Mouse (Mus musculus) liver, embryonic 12.5 days (tissue): Measurements from ENCODE around the gene Cmtr1. TPM values are rescaled to one million over a fixed set of nuclear protein-coding genes. Genes with fewer than 3 reads are reported as not detected.
"Not testable (repeated sequence)": the region's sequence is repeated elsewhere in the genome, so short reads cannot be mapped to it uniquely, and the experiment has no call there.

Source experiments
- ATAC-seq: fragments of 200-750 bp; cut with Nextera tagmentation; 2 replicates; pipeline ENCODE4 v1.8.0; 2017; ENCODE audit warnings: moderate number of reproducible peaks, mild to moderate bottlenecking, moderate library complexity
- H3K27ac ChIP-seq: fragments of 300-500 bp; sonication (generic); 2 replicates; pipeline ENCODE4 v1.5.1; 2016; ENCODE audit warnings: mild to moderate bottlenecking
- H3K27me3 ChIP-seq: fragments of 300-500 bp; sonication (generic); replicated peaks from 2 replicates; pipeline ENCODE4 v1.6.1; 2016; ENCODE audit warnings: mild to moderate bottlenecking, moderate library complexity
- H3K36me3 ChIP-seq: fragments of 300-500 bp; sonication (generic); 2 replicates; pipeline ENCODE4 v1.6.1; 2016; ENCODE audit warnings: mild to moderate bottlenecking, moderate library complexity
- H3K4me1 ChIP-seq: fragments of 300-500 bp; sonication (generic); 2 replicates; pipeline ENCODE4 v1.6.1; 2016
- H3K4me2 ChIP-seq: fragments of 300-500 bp; sonication (generic); 2 replicates; pipeline ENCODE4 v1.6.1; 2016; ENCODE audit warnings: mild to moderate bottlenecking, moderate library complexity
- H3K4me3 ChIP-seq: fragments of 300-500 bp; sonication (generic); 2 replicates; pipeline ENCODE4 v1.5.1; 2016; ENCODE audit warnings: mild to moderate bottlenecking, moderate library complexity
- H3K9ac ChIP-seq: fragments of 300-500 bp; sonication (generic); 2 replicates; pipeline ENCODE4 v1.6.1; 2016; ENCODE audit warnings: mild to moderate bottlenecking, moderate library complexity
- H3K9me3 ChIP-seq: fragments of 300-500 bp; sonication (generic); replicated peaks from 2 replicates; pipeline ENCODE4 v1.6.1; 2016; ENCODE audit warnings: mild to moderate bottlenecking, moderate library complexity
- WGBS: fragments of 180-500 bp; shearing (Covaris S2); methylation state at CpG from one replicate; pipeline ENCODE4 v1.1.7; 2016; ENCODE audit not compliant: insufficient replicate concordance; 5-methylcytosine and 5-hydroxymethylcytosine counted together
- polyA plus RNA-seq: library from polyadenylated mRNA; unstranded; fragments of >200 nt; fragmentation: Nextera tagmentation; extraction: Ambion mirVana; gene quantifications from 2 replicates; pipeline ENCODE4 v1.2.1, GENCODE M21; 2016

The Cmtr1 gene
- 104 and 106 TPM in 2 replicates for polyA plus RNA-seq

DNA sequence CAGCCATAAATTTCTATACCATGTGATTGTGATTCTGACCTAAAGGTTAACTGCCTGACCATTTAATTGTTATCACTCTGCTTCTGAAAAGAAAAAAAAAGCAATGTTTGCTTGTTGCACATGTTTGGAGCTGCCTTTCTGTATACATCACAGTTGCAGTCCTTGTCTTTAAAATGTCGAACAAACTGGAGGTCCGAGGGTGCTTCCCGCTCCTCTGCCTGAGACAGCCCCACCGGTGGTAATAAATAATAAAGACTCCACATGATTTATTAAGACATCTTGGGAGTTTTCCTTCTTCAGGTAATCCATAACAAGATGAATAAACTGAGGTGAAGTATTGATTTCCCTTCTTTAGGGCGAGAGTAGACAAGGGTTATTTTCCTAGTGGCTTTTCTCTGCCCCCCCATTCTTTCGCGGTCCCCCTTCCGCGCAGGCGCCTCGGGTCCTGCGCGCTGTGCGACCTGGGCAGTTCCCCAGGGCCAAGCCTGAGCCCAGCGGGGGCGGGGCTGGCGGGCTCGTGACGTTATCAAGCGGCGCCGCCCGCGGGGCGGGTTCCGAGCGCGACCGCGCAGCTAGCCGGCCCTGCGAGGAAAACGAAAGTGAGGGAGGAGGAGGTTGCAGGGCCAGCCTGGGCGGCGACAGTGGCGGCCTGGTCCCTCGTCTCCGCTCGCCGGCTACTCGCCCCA lies at the start of gene Cmtr1:
TSS of gene Cmtr1 (plus strand) at position 520 of the 686 bp plus-strand sequence.
- Histone ChIP-seq H3K9me3 (no peaks in the 10 kb centered on the region), H3K27ac (peak within 1 kb of the TSS; percentile 99), H3K36me3 (peaks cover 27% of the 10 kb centered on the region), H3K9ac (peak within 1 kb of the TSS; percentile 99), H3K4me1 (peaks cover 51% of the 10 kb centered on the region), H3K4me2 (peak within 1 kb of the TSS; percentile 86), H3K27me3 (no peaks in the 10 kb centered on the region), H3K4me3 (peak within 1 kb of the TSS; percentile 96)
- whole genome bisulfite sequencing, result under 1% methylated on average over 32 of the region's 41 CpGs
- ATAC-seq, result peak; percentile 90

DNA sequence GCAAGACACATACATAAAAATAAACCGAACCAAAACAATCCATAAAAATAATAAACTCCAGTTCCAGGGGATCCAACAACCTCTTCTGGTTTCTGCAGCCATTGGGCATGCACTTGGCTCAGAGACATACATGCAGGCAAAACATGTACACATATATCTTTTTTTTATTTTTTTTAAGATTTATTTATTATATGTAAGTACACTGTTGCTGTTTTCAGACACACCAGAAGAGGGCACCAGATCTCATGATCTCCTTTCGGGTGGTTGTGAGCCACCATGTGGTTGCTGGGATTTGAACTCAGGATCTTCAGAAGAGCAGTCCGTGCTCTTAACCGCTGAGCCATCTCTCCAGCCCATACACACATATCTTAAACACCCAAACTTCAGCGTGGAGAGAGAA lies 46.9 kb upstream of the Cmtr1 start:
- not testable (repeated sequence) for H3K9me3 ChIP-seq, ATAC-seq, H3K4me3 ChIP-seq, H3K27me3 ChIP-seq, H3K9ac ChIP-seq
- H3K36me3 ChIP-seq, result peaks cover 18% of the 10 kb centered on the region
- 0 out of 2 replicates have a peak overlapping the region, but pooled peaks have one; percentile 95 for H3K27ac ChIP-seq
- 78% methylated on average over 5 of the region's 5 CpGs for WGBS
- peak overlapping the region; percentile 93; the same call in 1 of the 2 replicates for H3K4me2 ChIP-seq
- H3K4me1 ChIP-seq, result peaks cover 35% of the 10 kb centered on the region

DNA sequence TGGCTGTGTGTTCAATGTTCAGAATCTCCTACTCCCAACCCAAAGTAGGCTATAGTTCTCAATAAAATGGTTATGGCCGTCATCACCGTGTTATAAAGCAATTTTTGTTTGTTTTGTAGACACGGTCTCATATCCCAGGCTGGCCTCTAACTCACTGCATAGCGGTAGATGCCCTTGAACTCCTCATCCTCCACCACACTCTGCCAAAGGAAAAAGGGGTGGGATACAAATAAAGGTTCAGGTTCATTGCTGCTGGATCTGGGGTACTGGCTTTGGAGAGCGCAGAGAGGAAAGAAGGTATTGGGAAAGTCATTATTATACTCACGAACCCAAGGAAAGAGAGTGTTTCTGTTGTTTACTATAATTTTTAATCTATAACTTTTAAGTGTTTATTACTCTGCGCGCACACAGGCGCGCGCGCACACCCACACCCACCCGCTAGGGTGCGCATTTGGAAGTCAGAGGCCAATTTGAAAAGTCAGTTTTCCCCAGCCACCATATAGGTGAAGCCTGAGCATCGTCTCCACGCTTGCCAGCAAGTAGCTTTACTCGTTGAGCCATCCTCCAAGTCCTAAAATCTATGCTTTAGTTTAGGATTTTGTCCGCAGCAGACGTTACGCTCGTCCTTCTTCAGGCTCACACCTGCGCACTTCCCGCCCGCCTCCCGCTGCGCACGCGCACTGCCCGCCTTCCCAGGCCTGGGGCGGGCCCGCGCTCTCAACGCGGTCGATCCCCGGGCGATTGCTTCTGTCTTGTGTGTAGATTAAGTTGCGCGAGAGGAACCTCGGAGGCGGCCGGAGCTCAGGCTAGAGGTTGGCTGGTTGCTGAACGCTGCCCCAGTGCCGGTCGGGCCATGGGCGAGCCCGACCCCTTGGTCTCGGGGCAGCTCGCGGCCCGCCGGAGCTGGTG lies 46.0 kb upstream of the Cmtr1 start, which contains the start of the genes Rnf8 and Gm28043:
TSS of gene Rnf8 (plus strand) at position 676 of the 909 bp plus-strand sequence.
TSS of gene Gm28043 (plus strand) at position 762 of the 909 bp plus-strand sequence.
- H3K9ac ChIP-seq, result peak within 1 kb of the TSS; percentile 99
- H3K4me2 ChIP-seq, result peak within 1 kb of the TSS; percentile 93
- peak within 1 kb of the TSS; percentile 95 for H3K27ac ChIP-seq
- H3K4me1 ChIP-seq, result peaks cover 35% of the 10 kb centered on the region
- H3K9me3 ChIP-seq, result no peaks in the 10 kb centered on the region
- WGBS, result 2% methylated on average over 52 of the region's 52 CpGs
- peak; percentile 93 for ATAC-seq
- peaks cover 24% of the 10 kb centered on the region for H3K36me3 ChIP-seq
- no peaks in the 10 kb centered on the region; the same call in 1 of the 2 replicates for H3K27me3 ChIP-seq
- H3K4me3 ChIP-seq, result peak within 1 kb of the TSS; percentile 98

DNA sequence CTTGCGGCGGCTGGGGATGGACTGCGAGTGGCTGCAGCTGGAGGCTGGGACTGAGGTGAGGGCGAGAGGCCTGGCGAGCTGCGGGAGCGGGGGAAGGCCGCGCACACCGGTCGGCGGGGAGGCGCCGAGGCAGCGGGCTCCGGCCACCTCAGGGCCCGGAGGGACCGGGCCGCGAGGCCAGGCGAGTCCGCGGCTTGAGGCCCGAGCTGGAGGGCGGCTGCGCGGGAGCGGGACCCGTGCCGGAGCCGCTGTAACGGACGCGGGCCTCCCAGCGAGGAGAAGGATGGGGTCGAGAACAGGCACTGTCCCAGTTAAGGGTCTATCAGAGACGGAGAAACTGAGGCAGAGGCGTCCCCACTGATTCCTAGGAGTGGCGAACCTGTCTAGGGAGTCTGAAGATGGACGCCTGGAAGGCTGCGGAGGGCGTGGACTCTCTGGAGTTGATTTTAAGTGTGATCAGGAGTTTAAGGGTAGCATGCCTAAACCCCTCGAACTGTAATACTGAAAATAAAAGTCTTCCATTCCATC lies 45.3 kb upstream of the Cmtr1 start:
- no peaks in the 10 kb centered on the region; the same call in 1 of the 2 replicates for H3K27me3 ChIP-seq
- peak overlapping the region; percentile 99 for H3K9ac ChIP-seq
- H3K4me1 ChIP-seq, result peaks cover 35% of the 10 kb centered on the region
- peak; percentile 43 for ATAC-seq
- peak overlapping the region; percentile 98 for H3K4me3 ChIP-seq
- peaks cover 31% of the 10 kb centered on the region for H3K36me3 ChIP-seq
- H3K27ac ChIP-seq, result peak overlapping the region; percentile 95
- no peaks in the 10 kb centered on the region for H3K9me3 ChIP-seq
- under 1% methylated on average over 43 of the region's 43 CpGs for WGBS
- peak overlapping the region; percentile 93 for H3K4me2 ChIP-seq

DNA sequence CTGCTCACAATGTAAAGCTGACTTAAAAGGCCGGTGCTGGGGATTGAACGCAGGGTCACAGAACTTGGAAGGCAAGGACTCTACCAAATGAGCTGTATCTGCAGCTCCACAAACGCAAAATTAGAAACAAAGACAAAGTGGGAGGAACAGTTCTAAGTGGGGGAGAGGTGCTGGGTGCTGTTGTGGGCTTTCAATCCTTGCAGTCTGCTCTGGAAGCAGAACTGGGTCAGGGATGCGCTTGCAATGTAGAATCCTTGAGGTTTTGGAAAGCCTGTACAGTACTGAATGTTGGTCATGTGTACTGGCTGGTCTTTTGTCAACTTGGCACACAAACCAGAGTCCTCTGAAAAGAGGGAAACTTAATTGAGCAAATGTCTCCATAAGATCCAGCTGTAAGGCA lies 44.8 kb upstream of the Cmtr1 start:
- 13% methylated on average over 4 of the region's 4 CpGs for WGBS
- Histone ChIP-seq H3K27me3 (no peaks in the 10 kb centered on the region; the same call in 1 of the 2 replicates), H3K9ac (peak overlapping the region; percentile 99), H3K4me2 (peak overlapping the region; percentile 93), H3K27ac (peak overlapping the region; percentile 95), H3K4me1 (peaks cover 35% of the 10 kb centered on the region), H3K9me3 (no peaks in the 10 kb centered on the region), H3K4me3 (peak overlapping the region; percentile 98), H3K36me3 (peaks cover 36% of the 10 kb centered on the region)
- ATAC-seq, result no peak

DNA sequence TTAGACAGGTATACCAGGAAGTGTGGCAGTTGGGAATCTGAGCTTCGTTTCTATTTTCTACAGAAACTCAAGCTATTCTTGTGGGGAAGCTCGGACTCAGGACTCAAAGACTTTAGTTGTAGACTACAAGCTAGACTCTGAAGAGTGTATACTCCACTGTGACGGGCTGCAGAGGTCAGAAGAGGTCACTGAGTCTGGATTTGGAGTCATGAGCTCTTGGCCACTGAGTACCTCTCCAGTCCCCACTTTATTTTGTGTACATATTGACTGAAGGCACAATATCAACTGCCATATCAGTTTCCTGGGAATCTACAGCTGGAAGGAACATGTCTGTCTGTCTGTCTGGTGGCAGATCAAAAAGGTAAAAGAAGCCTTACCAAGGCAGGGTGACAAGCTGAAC lies 41.2 kb upstream of the Cmtr1 start:
- Histone ChIP-seq H3K4me1 (peaks cover 28% of the 10 kb centered on the region), H3K36me3 (peaks cover 72% of the 10 kb centered on the region), H3K4me3 (no peak overlapping the region), H3K27me3 (no peaks in the 10 kb centered on the region), H3K9me3 (no peaks in the 10 kb centered on the region), H3K27ac (no peak overlapping the region), H3K4me2 (no peak overlapping the region), H3K9ac (no peak overlapping the region)
- 82% methylated on average over 3 of the region's 3 CpGs for WGBS
- no peak for ATAC-seq

DNA sequence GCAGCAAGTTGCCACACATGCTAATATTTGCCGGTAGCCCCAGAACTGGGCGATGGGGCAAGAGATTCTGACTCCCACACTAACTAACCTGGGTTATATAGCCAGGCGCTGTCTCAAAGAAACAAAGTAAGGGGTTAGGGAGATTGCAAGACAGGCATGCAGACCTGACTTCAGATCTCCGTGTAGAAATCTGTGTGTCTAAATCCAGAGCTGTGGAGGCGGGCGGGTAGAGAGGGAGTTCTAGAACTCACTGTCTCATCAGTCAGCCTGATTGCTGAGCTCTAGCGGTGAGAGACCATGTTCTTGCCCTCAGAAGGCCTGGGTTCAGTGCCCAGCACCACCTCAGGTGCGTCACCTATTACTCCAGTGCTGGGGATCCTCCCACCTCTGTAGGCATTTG lies 36.9 kb upstream of the Cmtr1 start:
- WGBS, result 87% methylated on average over 8 of the region's 8 CpGs
- Histone ChIP-seq H3K4me2 (no peak overlapping the region), H3K9ac (no peak overlapping the region), H3K4me1 (peaks cover 9% of the 10 kb centered on the region), H3K27ac (no peak overlapping the region), H3K36me3 (peaks cover 99% of the 10 kb centered on the region), H3K27me3 (no peaks in the 10 kb centered on the region), H3K9me3 (no peaks in the 10 kb centered on the region), H3K4me3 (no peak overlapping the region)
- ATAC-seq, result no peak

DNA sequence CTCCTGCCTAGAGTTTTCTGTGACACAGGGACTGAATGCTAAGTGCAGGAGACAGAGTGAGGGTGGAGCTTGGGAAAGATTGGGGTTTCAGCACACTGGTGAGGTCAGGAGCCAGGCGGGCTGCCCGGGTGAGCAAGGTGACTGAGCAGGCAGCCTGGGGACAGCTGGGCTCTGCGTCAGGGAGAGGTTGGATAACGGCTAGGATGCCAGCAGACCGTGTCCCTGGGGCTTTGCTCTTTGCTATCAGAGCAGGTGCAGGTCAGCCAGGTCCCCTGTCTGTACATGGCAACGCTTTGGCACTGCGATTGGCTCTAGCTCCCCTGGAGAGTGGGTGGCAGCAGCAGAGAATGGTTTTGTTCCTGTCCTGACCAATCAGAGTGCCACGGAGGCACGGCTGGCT lies 33.1 kb upstream of the Cmtr1 start:
- WGBS, result 89% methylated on average over 9 of the region's 9 CpGs
- Histone ChIP-seq H3K4me3 (no peak overlapping the region), H3K4me1 (peaks cover 26% of the 10 kb centered on the region), H3K9ac (no peak overlapping the region), H3K4me2 (no peak overlapping the region), H3K27ac (no peak overlapping the region), H3K9me3 (no peaks in the 10 kb centered on the region), H3K36me3 (peaks cover 99% of the 10 kb centered on the region), H3K27me3 (no peaks in the 10 kb centered on the region)
- ATAC-seq, result no peak

DNA sequence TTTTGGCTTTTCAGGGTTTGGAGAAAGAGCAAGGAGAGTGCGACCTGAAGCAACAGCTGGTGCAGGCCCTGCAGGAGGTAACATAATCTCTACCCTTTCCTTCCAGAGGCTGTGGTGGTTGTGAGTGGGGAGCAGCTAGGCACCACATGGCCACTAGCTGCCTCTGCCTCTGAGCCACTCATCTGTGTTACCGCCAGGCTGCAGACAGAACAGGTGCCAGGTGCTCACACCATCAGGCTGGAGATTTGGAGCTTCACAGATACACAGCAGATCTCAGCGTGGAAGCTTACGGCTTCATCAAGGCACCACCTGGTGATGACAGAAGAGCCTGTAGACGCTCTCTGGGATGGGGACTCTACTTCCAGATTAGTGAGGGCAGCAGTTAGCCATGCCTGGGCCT lies 31.4 kb upstream of the Cmtr1 start:
- H3K4me2 ChIP-seq, result no peak overlapping the region
- 83% methylated on average over 5 of the region's 5 CpGs for WGBS
- peaks cover 26% of the 10 kb centered on the region for H3K4me1 ChIP-seq
- peaks cover 99% of the 10 kb centered on the region for H3K36me3 ChIP-seq
- no peak overlapping the region for H3K4me3 ChIP-seq
- ATAC-seq, result no peak
- peak overlapping the region; percentile 69 for H3K27ac ChIP-seq
- no peaks in the 10 kb centered on the region for H3K9me3 ChIP-seq
- H3K9ac ChIP-seq, result no peak overlapping the region
- no peaks in the 10 kb centered on the region for H3K27me3 ChIP-seq

DNA sequence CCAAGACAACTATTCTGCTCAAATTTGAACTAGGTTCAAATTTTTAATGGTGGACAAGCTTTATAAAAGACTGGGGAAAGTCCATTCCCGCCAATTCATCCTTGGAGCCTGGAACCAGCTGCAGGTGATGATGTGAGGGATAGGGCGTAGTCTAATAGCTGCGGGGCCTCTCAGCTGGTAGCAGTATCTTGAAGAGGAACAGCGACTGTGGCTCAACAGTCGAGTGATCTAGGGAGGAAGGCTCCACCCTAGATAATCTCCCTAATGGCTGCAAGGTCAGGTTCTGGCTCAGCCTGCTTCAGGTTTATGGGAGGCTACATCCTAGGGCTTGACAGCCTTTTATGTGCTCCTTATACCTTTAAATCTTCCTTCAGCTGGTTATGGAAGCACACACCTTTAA lies 30.8 kb upstream of the Cmtr1 start:
- peak; percentile 89 for ATAC-seq
- Histone ChIP-seq H3K27me3 (no peaks in the 10 kb centered on the region), H3K9ac (peak overlapping the region; percentile 45; the same call in 1 of the 2 replicates), H3K4me3 (no peak overlapping the region), H3K36me3 (peaks cover 99% of the 10 kb centered on the region), H3K4me1 (peaks cover 26% of the 10 kb centered on the region), H3K27ac (peak overlapping the region; percentile 77), H3K9me3 (no peaks in the 10 kb centered on the region), H3K4me2 (peak overlapping the region; percentile 47)
- WGBS, result 29% methylated on average over 5 of the region's 5 CpGs

DNA sequence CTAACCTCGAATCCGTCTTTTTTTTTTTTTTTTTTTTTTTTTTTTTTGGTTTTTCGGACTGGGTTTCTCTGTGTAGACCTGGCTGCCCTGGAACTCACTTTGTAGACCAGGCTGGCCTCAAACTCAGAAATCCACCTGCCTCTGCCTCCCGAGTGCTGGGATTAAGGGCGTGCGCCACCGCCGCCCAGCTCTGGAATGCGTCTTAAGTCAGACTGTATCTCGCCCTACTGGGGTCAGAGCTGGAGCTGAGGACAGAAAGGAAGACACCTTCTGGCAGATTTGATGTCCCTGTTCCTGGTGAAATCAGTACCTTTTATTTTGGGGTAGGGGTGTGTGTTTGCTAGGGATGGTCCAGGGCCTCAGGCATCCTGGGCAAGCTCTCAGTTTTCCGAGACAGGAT lies 28.1 kb upstream of the Cmtr1 start:
- ATAC-seq, result no peak
- H3K4me1 ChIP-seq, result peaks cover 47% of the 10 kb centered on the region
- no peak overlapping the region for H3K9ac ChIP-seq
- WGBS, result 89% methylated on average over 11 of the region's 11 CpGs
- no peaks in the 10 kb centered on the region for H3K9me3 ChIP-seq
- no peak overlapping the region for H3K4me2 ChIP-seq
- no peak overlapping the region for H3K4me3 ChIP-seq
- H3K27me3 ChIP-seq, result no peaks in the 10 kb centered on the region
- no peak overlapping the region for H3K27ac ChIP-seq
- H3K36me3 ChIP-seq, result peaks cover 99% of the 10 kb centered on the region
